Mouse (Mus musculus) CH12.LX (cell line): ENCODE data around the gene Rgs7. TPM values are rescaled to one million over a fixed set of nuclear protein-coding genes. Genes with fewer than 3 reads are reported as not detected.

Source experiments
- DNase-seq: peaks from one replicate; pipeline ENCODE4 v3.0.0-alpha.2; 2013; ENCODE audit errors: extremely low read depth
- H3K27ac ChIP-seq: 2 replicates; pipeline ENCODE4 v1.5.1; 2012; ENCODE audit warnings: low read depth, mild to moderate bottlenecking, control low read depth, moderate library complexity; ENCODE audit not compliant: insufficient read depth
- H3K27me3 ChIP-seq: replicated peaks from 2 replicates; pipeline ENCODE3; 2012; ENCODE audit warnings: inconsistent platforms
- H3K36me3 ChIP-seq, 2 experiments: replicated peaks in 1 of 2; 2 replicates each; pipeline versions ENCODE3 to v1.6.1; 2012; ENCODE audit warnings: inconsistent platforms in 1 of 2, low read length in 1 of 2, mild to moderate bottlenecking in 1 of 2, mixed read lengths in 1 of 2, moderate library complexity in 1 of 2; ENCODE audit not compliant: control insufficient read depth in 1 of 2, insufficient read depth in 1 of 2
- H3K4me1 ChIP-seq, 2 experiments: 2 replicates each; pipeline ENCODE4 v1.6.1; 2012; ENCODE audit warnings: inconsistent platforms in 1 of 2, moderate library complexity in 1 of 2; ENCODE audit not compliant: insufficient read depth in 2 of 2, control insufficient read depth in 1 of 2
- H3K4me2 ChIP-seq: 2 replicates; pipeline ENCODE4 v1.6.1; 2012; ENCODE audit warnings: low read depth, mild to moderate bottlenecking, control low read depth; ENCODE audit not compliant: poor library complexity, insufficient read depth, severe bottlenecking
- H3K4me3 ChIP-seq, 3 experiments: fragments of 150-350 bp in 1 of 3; sonication (generic) in 1 of 3; replicated peaks in 1 of 3; 2 replicates each; pipeline versions ENCODE3 to v1.5.1; 2011 to 2012; ENCODE audit warnings: low read depth in 2 of 3, low read length in 2 of 3, mild to moderate bottlenecking in 2 of 3, moderate library complexity in 2 of 3, control low read depth in 1 of 3, improper control_type of control experiment in 1 of 3, inconsistent platforms in 1 of 3, mixed read lengths in 1 of 3; ENCODE audit not compliant: poor library complexity in 1 of 3
- H3K79me2 ChIP-seq: replicated peaks from 2 replicates; pipeline ENCODE4 v1.6.1; 2012; ENCODE audit warnings: mild to moderate bottlenecking, moderate library complexity; ENCODE audit not compliant: control insufficient read depth, poor library complexity, insufficient read depth, severe bottlenecking; ENCODE audit errors: extremely low read depth
- H3K9ac ChIP-seq: 2 replicates; pipeline ENCODE4 v1.6.1; 2012; ENCODE audit warnings: low read depth, mild to moderate bottlenecking, control low read depth, moderate library complexity; ENCODE audit not compliant: insufficient read depth
- H3K9me3 ChIP-seq: replicated peaks from 2 replicates; pipeline ENCODE3; 2012; ENCODE audit warnings: low read length, inconsistent platforms, mixed read lengths
- CHD1 ChIP-seq: IDR thresholded peaks from 2 replicates; pipeline ENCODE4 v1.6.1; 2012; ENCODE audit warnings: low read depth, low read length, improper control_type of control experiment, inconsistent platforms
- CHD2 ChIP-seq: IDR thresholded peaks from 2 replicates; pipeline ENCODE4 v1.6.1; 2011; ENCODE audit warnings: low read length, improper control_type of control experiment
- E2F4 ChIP-seq: IDR thresholded peaks from 2 replicates; pipeline ENCODE4 v1.6.1; 2011; ENCODE audit warnings: low read depth, low read length, improper control_type of control experiment; ENCODE audit not compliant: insufficient replicate concordance
- ELF1 ChIP-seq: IDR thresholded peaks from 2 replicates; pipeline ENCODE4 v1.6.1; 2014; ENCODE audit warnings: low read depth, mild to moderate bottlenecking, inconsistent platforms, low read length, improper control_type of control experiment
- EP300 ChIP-seq: IDR thresholded peaks from 2 replicates; pipeline ENCODE4 v1.6.1; 2011; ENCODE audit warnings: low read length, improper control_type of control experiment
- GABPA ChIP-seq: IDR thresholded peaks from 2 replicates; pipeline ENCODE4 v1.6.1; 2012; ENCODE audit warnings: low read depth, low read length, improper control_type of control experiment, inconsistent platforms; ENCODE audit not compliant: insufficient replicate concordance
- IRF4 ChIP-seq: IDR thresholded peaks from 2 replicates; pipeline ENCODE4 v1.6.1; 2014; ENCODE audit warnings: low read depth, mild to moderate bottlenecking, inconsistent platforms, low read length, improper control_type of control experiment
- JUN ChIP-seq: IDR thresholded peaks from 2 replicates; pipeline ENCODE4 v1.6.1; 2011; ENCODE audit warnings: low read depth, mild to moderate bottlenecking, low read length, improper control_type of control experiment, moderate library complexity; ENCODE audit not compliant: insufficient read depth
- JUND ChIP-seq: conservative IDR thresholded peaks from 2 replicates; pipeline ENCODE4 v1.6.1; 2011; ENCODE audit warnings: low read depth, low read length, improper control_type of control experiment
- KAT2A ChIP-seq: IDR thresholded peaks from 2 replicates; pipeline ENCODE4 v1.6.1; 2012; ENCODE audit warnings: low read length, improper control_type of control experiment, inconsistent platforms; ENCODE audit not compliant: insufficient replicate concordance
- MAX ChIP-seq: IDR thresholded peaks from 2 replicates; pipeline ENCODE4 v1.6.1; 2011; ENCODE audit warnings: low read length, improper control_type of control experiment
- MAZ ChIP-seq: IDR thresholded peaks from 2 replicates; pipeline ENCODE4 v1.6.1; 2012; ENCODE audit warnings: low read depth, mild to moderate bottlenecking, inconsistent platforms, low read length, improper control_type of control experiment, moderate library complexity
- MEF2A ChIP-seq: IDR thresholded peaks from 2 replicates; pipeline ENCODE4 v1.6.1; 2014; ENCODE audit warnings: low read depth, mild to moderate bottlenecking, inconsistent platforms, low read length, improper control_type of control experiment, borderline replicate concordance
- MYC ChIP-seq: IDR thresholded peaks from 2 replicates; pipeline ENCODE4 v1.6.1; 2011; ENCODE audit warnings: low read depth, mild to moderate bottlenecking, improper control_type of control experiment, low read length
- NELFE ChIP-seq: IDR thresholded peaks from 2 replicates; pipeline ENCODE4 v1.6.1; 2011; ENCODE audit warnings: low read depth, low read length, improper control_type of control experiment
- POLR2A ChIP-seq: IDR thresholded peaks from 2 replicates; pipeline ENCODE4 v1.6.1; 2011; ENCODE audit warnings: low read depth, mild to moderate bottlenecking, improper control_type of control experiment, low read length
- POLR2AphosphoS2 ChIP-seq: IDR thresholded peaks from 2 replicates; pipeline ENCODE4 v1.6.1; 2011; ENCODE audit warnings: low read depth, low read length, improper control_type of control experiment
- RCOR1 ChIP-seq: conservative IDR thresholded peaks from 2 replicates; pipeline ENCODE4 v1.6.1; 2012; ENCODE audit warnings: low read depth, mild to moderate bottlenecking, inconsistent platforms, low read length, improper control_type of control experiment
- UBTF ChIP-seq: IDR thresholded peaks from 2 replicates; pipeline ENCODE4 v1.6.1; 2012; ENCODE audit warnings: low read depth, mild to moderate bottlenecking, inconsistent platforms, low read length, improper control_type of control experiment, moderate library complexity
- USF1 ChIP-seq: IDR thresholded peaks from 2 replicates; pipeline ENCODE4 v1.6.1; 2014; ENCODE audit warnings: low read depth, mild to moderate bottlenecking, inconsistent platforms, low read length, improper control_type of control experiment
- USF2 ChIP-seq: conservative IDR thresholded peaks from 2 replicates; pipeline ENCODE4 v1.6.1; 2011; ENCODE audit warnings: low read depth, low read length, improper control_type of control experiment
- ZKSCAN1 ChIP-seq: IDR thresholded peaks from 2 replicates; pipeline ENCODE4 v1.6.1; 2012; ENCODE audit warnings: low read depth, inconsistent platforms, low read length, improper control_type of control experiment, borderline replicate concordance
- ZMIZ1 ChIP-seq: IDR thresholded peaks from 2 replicates; pipeline ENCODE4 v1.6.1; 2012; ENCODE audit warnings: low read depth, mild to moderate bottlenecking, inconsistent platforms, low read length, improper control_type of control experiment
- ZNF384 ChIP-seq: IDR thresholded peaks from 2 replicates; pipeline ENCODE4 v1.6.1; 2012; ENCODE audit warnings: low read depth, low read length, improper control_type of control experiment, inconsistent platforms
- dilution Hi-C: fragments of 300-500 bp; cut with MboI; formaldehyde crosslinking; loops from 2 replicates; pipeline ENCODE4 v1.14.3; 2020; ENCODE audit warnings: low sequenced_read_pairs; ENCODE audit not compliant: extremely low pct_unique_long_range_greater_than_20kb, extremely low pct_ligation_motif_present
- in situ Hi-C: fragments of 300-500 bp; cut with MboI; formaldehyde crosslinking; loops from 3 replicates; pipeline ENCODE4 v1.14.3; 2019; ENCODE audit warnings: low sequenced_read_pairs, low pct_ligation_motif_present, low pct_unique_long_range_greater_than_20kb, mixed read lengths
- polyA plus RNA-seq: library from polyadenylated mRNA; unstranded; fragments of >175 nt; gene quantifications from 2 replicates; pipeline ENCODE4 v1.2.1, GENCODE M21; 2012; ENCODE audit warnings: low read depth; ENCODE audit not compliant: insufficient read length
- total RNA-seq, 2 experiments: library from RNA; depleted of rRNA; stranded (reverse); fragments of 300-350 nt in 1 of 2; fragments of >200 nt in 1 of 2; gene quantifications; 2 replicates each; pipeline ENCODE4 v1.2.3; 2012 to 2014

The Rgs7 gene
- total and polyA plus RNA-seq, 3 experiments = 0.04 to 0.30 (median 0.09) TPM

DNA sequence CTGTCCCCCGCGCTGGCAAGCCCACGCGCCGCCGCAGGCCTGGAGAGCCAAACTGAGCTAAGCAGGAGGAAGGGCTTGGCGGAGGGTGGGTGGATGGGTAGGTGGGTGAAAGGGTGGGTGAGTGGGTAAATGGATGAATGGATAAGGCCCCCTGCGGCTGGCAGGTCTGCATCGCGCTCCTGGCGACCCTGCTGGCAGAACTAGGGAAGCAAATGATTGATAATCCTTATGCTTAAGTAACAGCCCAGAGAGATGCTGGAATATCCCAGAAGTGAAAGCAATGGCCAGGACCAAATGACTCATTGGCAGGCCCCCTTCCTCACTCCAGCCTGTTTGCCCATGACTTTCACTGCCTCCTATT lies 363 bp upstream of the Rgs7 start:
- H3K27me3 ChIP-seq = peaks cover 5% of the 10 kb centered on the region
- in situ Hi-C loops = no loop called here
- TF ChIP-seq E2F4 (no peak), CHD2 (no peak), KAT2A (no peak), RCOR1 (no peak), ZNF384 (no peak), ZKSCAN1 (no peak), POLR2A (no peak), ZMIZ1 (no peak), UBTF (no peak), MYC (no peak), EP300 (no peak), GABPA (no peak), MEF2A (no peak), MAZ (no peak)
- TF ChIP-seq, all 38 proteins: peak for 0
- Histone ChIP-seq H3K9ac (no peak overlapping the region), H3K27ac (no peak overlapping the region), H3K4me1 (no peaks in the 10 kb centered on the region; a peak in 1 of 4 replicates), H3K9me3 (no peaks in the 10 kb centered on the region), H3K4me2 (peak overlapping the region; percentile 46), H3K4me3 (peak overlapping the region in 2 of 3 experiments; percentile 26 to 47), H3K79me2 (no peaks in the 10 kb centered on the region), H3K36me3 (no peaks in the 10 kb centered on the region)
- dilution Hi-C loops = no loop called here
- DNase-seq = no peak

DNA sequence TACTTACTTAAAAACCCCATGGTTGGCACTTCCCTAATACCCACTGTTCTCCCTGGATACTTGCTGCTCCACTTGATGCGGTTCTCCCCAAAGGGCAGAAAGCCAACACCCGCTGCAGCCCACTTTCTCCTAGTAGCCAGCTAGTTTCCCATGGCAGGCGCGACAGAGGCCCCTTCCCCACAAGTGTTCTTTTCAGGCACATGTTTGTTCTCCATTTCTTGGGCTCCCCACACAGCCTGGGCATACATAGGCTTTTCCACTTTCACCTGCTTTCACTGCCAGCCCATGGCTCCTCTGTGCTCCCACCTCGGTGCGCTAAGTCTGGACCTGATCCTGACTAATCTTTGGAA lies 814 bp downstream of the Rgs7 start:
- H3K9ac ChIP-seq = no peak overlapping the region
- no peak for TF ChIP-seq JUND
- no peak for TF ChIP-seq USF2
- no peak for TF ChIP-seq IRF4
- no peak for TF ChIP-seq CHD2
- TF ChIP-seq ELF1 = no peak
- no peak for TF ChIP-seq MEF2A
- TF ChIP-seq EP300 = no peak
- TF ChIP-seq NELFE = no peak
- no peak for TF ChIP-seq JUN
- TF ChIP-seq KAT2A = no peak
- TF ChIP-seq ZKSCAN1 = no peak
- no peak for TF ChIP-seq USF1
- TF ChIP-seq ZMIZ1 = no peak
- TF ChIP-seq MAX = no peak
- TF ChIP-seq POLR2AphosphoS2 = no peak
- TF ChIP-seq CHD1 = no peak
- TF ChIP-seq, all 38 proteins: peak for 0
- H3K4me3 ChIP-seq = no peak overlapping the region

More for the DNA sequence above, 814 bp downstream of the Rgs7 start:
- Histone ChIP-seq H3K4me2 (0 out of 2 replicates have a peak overlapping the region, but pooled peaks have one; percentile 46), H3K27me3 (peaks cover 5% of the 10 kb centered on the region), H3K27ac (no peak overlapping the region), H3K9me3 (no peaks in the 10 kb centered on the region), H3K36me3 (no peaks in the 10 kb centered on the region), H3K79me2 (no peaks in the 10 kb centered on the region), H3K4me1 (peaks cover 2 to 3% of the 10 kb centered on the region in 2 experiments; a peak in 3 of 4 replicates)
- in situ Hi-C loops (no loop called here), dilution Hi-C loops (no loop called here)
- no peak for DNase-seq
